Mouse (Mus musculus): ENCODE measurements at regions not wholly inside any gene's neighbourhood (a gene's known extent, or its start where the extent isn't known, plus 50 kb on each side); places are given as distances from the start of the nearest gene placed in this dataset.

GRCm38 (mm10) chr10:111111020-111111419 is 53.5 kb upstream of the Osbpl8 start:
- DNase-seq = no peak

GRCm38 (mm10) chr10:111108658-111109633 is 55.6 kb upstream of the Osbpl8 start:
- DNase-seq = peak; percentile 50

GRCm38 (mm10) chr10:111107852-111108251 is 56.7 kb upstream of the Osbpl8 start:
- no peak for DNase-seq

GRCm38 (mm10) chr10:111107387-111107786 is 57.2 kb upstream of the Osbpl8 start:
- DNase-seq = peak; percentile 52

GRCm38 (mm10) chr10:111106411-111106810 is 58.1 kb upstream of the Osbpl8 start:
- no peak for DNase-seq

GRCm38 (mm10) chr10:111105662-111106061 is 58.9 kb upstream of the Osbpl8 start:
- DNase-seq = no peak

- DNase-seq = no peak
Measured at GRCm38 (mm10) chr10:111103512-111103911, 61.0 kb upstream of the Osbpl8 start.

- DNase-seq = peak; percentile 39
Measured at GRCm38 (mm10) chr10:111103086-111103485, 61.5 kb upstream of the Osbpl8 start.

- peak; percentile 21 for DNase-seq
Measured at GRCm38 (mm10) chr10:111101901-111102761, 62.4 kb upstream of the Osbpl8 start.

GRCm38 (mm10) chr10:111099812-111100464 is 64.6 kb upstream of the Osbpl8 start:
- DNase-seq = peak; percentile 75

GRCm38 (mm10) chr10:111099059-111099811 is 65.3 kb upstream of the Osbpl8 start:
- no peak for DNase-seq

- no peak for DNase-seq
Measured at GRCm38 (mm10) chr10:111097245-111097644, 67.3 kb upstream of the Osbpl8 start.

- no peak for DNase-seq
Measured at GRCm38 (mm10) chr10:111096811-111097210, 67.7 kb upstream of the Osbpl8 start.

GRCm38 (mm10) chr10:111094405-111094804 is 70.1 kb upstream of the Osbpl8 start:
- no peak for DNase-seq

GRCm38 (mm10) chr10:111089382-111089781 is 75.2 kb upstream of the Osbpl8 start:
- peak; percentile 34 for DNase-seq

- no peak for DNase-seq
Measured at GRCm38 (mm10) chr10:111085561-111085960, 75.6 kb upstream of the Zdhhc17 start.

GRCm38 (mm10) chr10:111084267-111084780 is 74.4 kb upstream of the Zdhhc17 start:
- no peak for DNase-seq

- no peak for DNase-seq
Measured at GRCm38 (mm10) chr10:111083861-111084260, 73.9 kb upstream of the Zdhhc17 start.

GRCm38 (mm10) chr10:111083338-111083737 is 73.4 kb upstream of the Zdhhc17 start:
- DNase-seq = no peak

- DNase-seq = no peak
Measured at GRCm38 (mm10) chr10:111080322-111080721, 70.4 kb upstream of the Zdhhc17 start.

GRCm38 (mm10) chr10:111079051-111079450 is 69.1 kb upstream of the Zdhhc17 start:
- DNase-seq = no peak

All from adrenal gland, postnatal 25 days (tissue).